Comparison of ENCODE assay signal across 8 mouse cellular contexts in genomic region chr10:68282466-68283391, GRCm38 (mm10). TPM values are rescaled to one million over a fixed set of nuclear protein-coding genes. Genes with fewer than 3 reads are reported as not detected.
A peak's percentile ranks its signal among the peaks of the same experiment; 100 is the strongest.
DNase-seq lines count a peak whose midpoint lies in the region; ATAC-seq and TF ChIP-seq lines count a peak whose summit lies in the region.

No protein-coding gene starts in this region.

- peak; percentile 94 for TF ChIP-seq CTCF in intestine, postnatal 0 days (IDR thresholded peaks at IDR 0.05; ENCODE audit: low read depth)
- TF ChIP-seq CTCF in small intestine, adult 2 months (IDR thresholded peaks at IDR 0.05; ENCODE audit: extremely low read depth, insufficient read length, insufficient replicate concordance, low read depth, low read length): peak; percentile 74; the same call in 1 of the 2 replicates

- H3K9ac ChIP-seq in embryonic facial prominence, embryonic 11.5 days (replicated peaks; ENCODE audit: low read length): peak overlapping the region; percentile 34
- peak overlapping the region; percentile 48; the same call in 1 of the 2 replicates for H3K9ac ChIP-seq in intestine, postnatal 0 days (ENCODE audit: low read depth, low read length)
- H3K9ac ChIP-seq in limb, embryonic 12.5 days (replicated peaks): peak overlapping the region; percentile 56
- peak overlapping the region; percentile 36; the same call in 1 of the 2 replicates for H3K9ac ChIP-seq in midbrain, embryonic 13.5 days (replicated peaks)

- DNase-seq in 3T3-L1 (ENCODE audit: low read depth, low spot score): peak; percentile 77
- DNase-seq in adrenal gland, postnatal 14 days: peak; percentile 91
- DNase-seq in embryonic facial prominence, embryonic 11.5 days (ENCODE audit: low spot score): peak; percentile 90
- DNase-seq in heart, adult 11 months: peak; percentile 99

- H3K36me3 ChIP-seq in embryonic facial prominence, embryonic 11.5 days (replicated peaks; ENCODE audit: control insufficient read depth, insufficient read depth, low read depth, low read length): no peaks in the 10 kb centered on the region
- H3K36me3 ChIP-seq in intestine, postnatal 0 days (ENCODE audit: control insufficient read depth, insufficient read depth): no peaks in the 10 kb centered on the region
- no peaks in the 10 kb centered on the region for H3K36me3 ChIP-seq in limb, embryonic 12.5 days
- no peaks in the 10 kb centered on the region for H3K36me3 ChIP-seq in midbrain, embryonic 13.5 days
- no peaks in the 10 kb centered on the region for H3K36me3 ChIP-seq in small intestine, adult 2 months (ENCODE audit: control insufficient read depth, insufficient read depth, low read length)

- no peaks in the 10 kb centered on the region for H3K9me3 ChIP-seq in embryonic facial prominence, embryonic 11.5 days (replicated peaks; ENCODE audit: control insufficient read depth, low read length)
- H3K9me3 ChIP-seq in intestine, postnatal 0 days (ENCODE audit: control insufficient read depth): no peaks in the 10 kb centered on the region
- H3K9me3 ChIP-seq in limb, embryonic 12.5 days: no peaks in the 10 kb centered on the region
- H3K9me3 ChIP-seq in midbrain, embryonic 13.5 days: no peaks in the 10 kb centered on the region

- TF ChIP-seq POLR2A in small intestine, adult 2 months (IDR thresholded peaks at IDR 0.05; ENCODE audit: low read depth, low read length): 0 out of 2 replicates have a peak, but pooled peaks have one; percentile 5

- H3K27ac ChIP-seq in embryonic facial prominence, embryonic 11.5 days (replicated peaks; ENCODE audit: low read depth, low read length): no peak overlapping the region
- H3K27ac ChIP-seq in intestine, postnatal 0 days (ENCODE audit: low read depth, low read length): peak overlapping the region; percentile 70
- peak overlapping the region; percentile 78 for H3K27ac ChIP-seq in limb, embryonic 12.5 days
- peak overlapping the region; percentile 86; the same call in 1 of the 2 replicates for H3K27ac ChIP-seq in midbrain, embryonic 13.5 days
- peak overlapping the region; percentile 51 for H3K27ac ChIP-seq in small intestine, adult 2 months (ENCODE audit: insufficient read depth, low read depth, low read length)

- no peaks in the 10 kb centered on the region for H3K4me1 ChIP-seq in embryonic facial prominence, embryonic 11.5 days (ENCODE audit: control insufficient read depth, insufficient read depth, low read length)
- no peaks in the 10 kb centered on the region; the same call in 1 of the 2 replicates for H3K4me1 ChIP-seq in intestine, postnatal 0 days (replicated peaks; ENCODE audit: control insufficient read depth, insufficient read depth, low read length)
- H3K4me1 ChIP-seq in limb, embryonic 12.5 days (replicated peaks): peaks cover 28% of the 10 kb centered on the region
- peaks cover 32% of the 10 kb centered on the region for H3K4me1 ChIP-seq in midbrain, embryonic 13.5 days (replicated peaks)
- peaks cover 3% of the 10 kb centered on the region; the same call in 1 of the 2 replicates for H3K4me1 ChIP-seq in small intestine, adult 2 months (ENCODE audit: control insufficient read depth, insufficient read depth, insufficient read length, low read length)

- peak; percentile 77 for ATAC-seq in embryonic facial prominence, embryonic 11.5 days (replicated peaks; ENCODE audit: insufficient number of reproducible peaks, low FRiP score, low TSS enrichment, low read depth)
- peak; percentile 82 for ATAC-seq in intestine, postnatal 0 days
- peak; percentile 76 for ATAC-seq in limb, embryonic 12.5 days (ENCODE audit: insufficient number of reproducible peaks, insufficient read depth, low FRiP score, low TSS enrichment, low read depth)
- peak; percentile 84 for ATAC-seq in midbrain, embryonic 13.5 days

- peak overlapping the region; percentile 58 for H3K4me2 ChIP-seq in embryonic facial prominence, embryonic 11.5 days (ENCODE audit: low read depth, low read length)
- peak overlapping the region; percentile 98 for H3K4me2 ChIP-seq in intestine, postnatal 0 days (replicated peaks; ENCODE audit: low read depth)
- peak overlapping the region; percentile 87 for H3K4me2 ChIP-seq in limb, embryonic 12.5 days
- peak overlapping the region; percentile 71 for H3K4me2 ChIP-seq in midbrain, embryonic 13.5 days (replicated peaks)

- WGBS in embryonic facial prominence, embryonic 11.5 days: under 1% methylated on average over 27 of the region's 27 CpGs
- 1% methylated on average over 27 of the region's 27 CpGs for whole genome bisulfite sequencing in intestine, postnatal 0 days
- WGBS in limb, embryonic 12.5 days: 1% methylated on average over 27 of the region's 27 CpGs
- WGBS in midbrain, embryonic 13.5 days: 1% methylated on average over 27 of the region's 27 CpGs
- 2% methylated on average over 27 of the region's 27 CpGs for WGBS in small intestine, adult 2 months

- H3K4me3 ChIP-seq in embryonic facial prominence, embryonic 11.5 days (ENCODE audit: low read depth, low read length): peak overlapping the region; percentile 35
- peak overlapping the region; percentile 54 for H3K4me3 ChIP-seq in intestine, postnatal 0 days (ENCODE audit: low read depth, low read length)
- peak overlapping the region; percentile 43 for H3K4me3 ChIP-seq in limb, embryonic 12.5 days (replicated peaks)
- H3K4me3 ChIP-seq in midbrain, embryonic 13.5 days (replicated peaks): peak overlapping the region; percentile 37
- H3K4me3 ChIP-seq in small intestine, adult 2 months (ENCODE audit: low read depth, low read length): peak overlapping the region; percentile 62

- no peaks in the 10 kb centered on the region for H3K27me3 ChIP-seq in embryonic facial prominence, embryonic 11.5 days (ENCODE audit: control insufficient read depth, insufficient read depth, low read length)
- no peaks in the 10 kb centered on the region for H3K27me3 ChIP-seq in intestine, postnatal 0 days (replicated peaks; ENCODE audit: control insufficient read depth, insufficient read depth, low read length)
- peaks cover 2% of the 10 kb centered on the region; the same call in 1 of the 2 replicates for H3K27me3 ChIP-seq in limb, embryonic 12.5 days
- H3K27me3 ChIP-seq in midbrain, embryonic 13.5 days: no peaks in the 10 kb centered on the region
- no peaks in the 10 kb centered on the region for H3K27me3 ChIP-seq in small intestine, adult 2 months (ENCODE audit: control insufficient read depth, insufficient read depth, low read length)

RNA-seq across cellular contexts. Expression of gene Arid5b, which starts 4.2 kb away (rescaled TPM):
- 34.3 and 34.8 TPM in 2 replicates for total RNA-seq in adrenal gland, postnatal 14 days (2021)
- polyA plus RNA-seq in embryonic facial prominence, embryonic 11.5 days (2014; fragmentation: Nextera tagmentation; extraction: Ambion mirVana): 27.5 and 28.1 TPM in 2 replicates
- 15.1 and 17.8 TPM in 2 replicates for polyA plus RNA-seq in intestine, postnatal 0 days (2015; fragmentation: Nextera tagmentation; extraction: Ambion mirVana)
- polyA plus RNA-seq in limb, embryonic 12.5 days (2016; fragmentation: Nextera tagmentation; extraction: Ambion mirVana): 45.2 and 48.0 TPM in 2 replicates
- polyA plus RNA-seq in midbrain, embryonic 13.5 days (2015; fragmentation: Nextera tagmentation; extraction: Ambion mirVana): 18.0 and 20.5 TPM in 2 replicates
- 1.4 and 3.3 TPM in 2 replicates for polyA plus RNA-seq in small intestine, adult 2 months (2012; rRNA removed)
